Mouse (Mus musculus): ENCODE data around the gene H2-Aa. TPM values are rescaled to one million over a fixed set of nuclear protein-coding genes. Genes with fewer than 3 reads are reported as not detected.
A peak's percentile ranks its signal among the peaks of the same experiment; 100 is the strongest.

H2-Aa gene
- total RNA-seq, 2 experiments from 2014 or later = 1.0 to 3.1 TPM

GRCm38 (mm10) chr17:34280499-34281038, 7.1 kb downstream of the H2-Aa start:
- intact Hi-C loops (cut with DNase I) = no loop called here
- Histone ChIP-seq H3K27ac (no peak overlapping the region), H3K4me3 (no peak overlapping the region)
- DNase-seq (ENCODE audit: extremely low spot score in 1 of 2, low spot score in 2 of 2) = no peak
- TF ChIP-seq CTCF (IDR thresholded peaks at IDR 0.05) = no peak

- DNase-seq (ENCODE audit: extremely low spot score in 1 of 2, low spot score in 2 of 2) = no peak
- intact Hi-C loops (cut with DNase I) = no loop called here
- H3K27ac ChIP-seq = no peak overlapping the region
- TF ChIP-seq CTCF (IDR thresholded peaks at IDR 0.05) = no peak
- no peak overlapping the region for H3K4me3 ChIP-seq
These were observed 15.5 kb downstream of the H2-Aa start for GRCm38 (mm10) chr17:34272102-34272501.

GRCm38 (mm10) chr17:34270940-34271339, 16.7 kb downstream of the H2-Aa start:
- H3K27ac ChIP-seq = no peak overlapping the region
- intact Hi-C loops (cut with DNase I) = no loop called here
- TF ChIP-seq CTCF (IDR thresholded peaks at IDR 0.05) = no peak
- H3K4me3 ChIP-seq = no peak overlapping the region
- DNase-seq (ENCODE audit: extremely low spot score in 1 of 2, low spot score in 2 of 2) = no peak

- no peak for DNase-seq (ENCODE audit: extremely low spot score in 1 of 2, low spot score in 2 of 2)
- Histone ChIP-seq H3K27ac (no peak overlapping the region), H3K4me3 (no peak overlapping the region)
- no peak for TF ChIP-seq CTCF (IDR thresholded peaks at IDR 0.05)
- intact Hi-C loops (cut with DNase I) = no loop called here
These were observed 17.4 kb downstream of the H2-Aa start for GRCm38 (mm10) chr17:34270230-34270629.

GRCm38 (mm10) chr17:34269817-34270216, 17.8 kb downstream of the H2-Aa start:
- intact Hi-C loops (cut with DNase I) = no loop called here
- DNase-seq (ENCODE audit: extremely low spot score in 1 of 2, low spot score in 2 of 2) = no peak
- H3K27ac ChIP-seq = no peak overlapping the region
- no peak for TF ChIP-seq CTCF (IDR thresholded peaks at IDR 0.05)
- no peak overlapping the region for H3K4me3 ChIP-seq

GRCm38 (mm10) chr17:34268748-34269147, 18.9 kb downstream of the H2-Aa start:
- TF ChIP-seq CTCF (IDR thresholded peaks at IDR 0.05) = no peak

GRCm38 (mm10) chr17:34268262-34268661, 19.4 kb downstream of the H2-Aa start:
- Histone ChIP-seq H3K4me3 (no peak overlapping the region), H3K27ac (no peak overlapping the region)
- intact Hi-C loops (cut with DNase I) = no loop called here
- no peak for DNase-seq (ENCODE audit: extremely low spot score in 1 of 2, low spot score in 2 of 2)
- TF ChIP-seq CTCF (IDR thresholded peaks at IDR 0.05) = no peak

More at GRCm38 (mm10) chr17:34268748-34269147, 18.9 kb downstream of the H2-Aa start:
- DNase-seq (ENCODE audit: extremely low spot score in 1 of 2, low spot score in 2 of 2) = no peak
- Histone ChIP-seq H3K27ac (no peak overlapping the region), H3K4me3 (no peak overlapping the region)
- intact Hi-C loops (cut with DNase I) = no loop called here

GRCm38 (mm10) chr17:34264452-34265351, 22.9 kb downstream of the H2-Aa start:
- no peak for TF ChIP-seq CTCF (IDR thresholded peaks at IDR 0.05)
- H3K27ac ChIP-seq = no peak overlapping the region
- H3K4me3 ChIP-seq = peak overlapping the region; percentile 35
- no peak for DNase-seq (ENCODE audit: extremely low spot score in 1 of 2, low spot score in 2 of 2)
- intact Hi-C loops (cut with DNase I) = loop anchor here (5.0 kb wide), 1 partner anchor 43 kb away; the partner anchor contains the start of gene H2-Eb1

- no peak overlapping the region for H3K4me3 ChIP-seq
- H3K27ac ChIP-seq = no peak overlapping the region
- intact Hi-C loops (cut with DNase I) = loop anchor here (5.0 kb wide), 1 partner anchor 43 kb away; the partner anchor contains the start of gene H2-Eb1
- DNase-seq (ENCODE audit: extremely low spot score in 1 of 2, low spot score in 2 of 2) = no peak
- TF ChIP-seq CTCF (IDR thresholded peaks at IDR 0.05) = no peak; the same call in none of the 2 replicates
These were observed 23.7 kb downstream of the H2-Aa start for GRCm38 (mm10) chr17:34263811-34264371.

- no peak for TF ChIP-seq CTCF (IDR thresholded peaks at IDR 0.05)
These were observed 24.6 kb downstream of the H2-Aa start for GRCm38 (mm10) chr17:34263068-34263467.

GRCm38 (mm10) chr17:34261502-34261901, 26.1 kb downstream of the H2-Aa start:
- H3K4me3 ChIP-seq = no peak overlapping the region
- peak; percentile 54 to 57 for DNase-seq (ENCODE audit: extremely low spot score in 1 of 2, low spot score in 2 of 2)
- TF ChIP-seq CTCF (IDR thresholded peaks at IDR 0.05) = no peak
- intact Hi-C loops (cut with DNase I) = loop anchor here (5.0 kb wide), 1 partner anchor 46 kb away; the partner anchor contains the start of gene H2-Eb1
- no peak overlapping the region for H3K27ac ChIP-seq

More at GRCm38 (mm10) chr17:34263068-34263467, 24.6 kb downstream of the H2-Aa start:
- Histone ChIP-seq H3K4me3 (peak overlapping the region; percentile 45), H3K27ac (no peak overlapping the region)
- peak; percentile 65 to 67 for DNase-seq (ENCODE audit: extremely low spot score in 1 of 2, low spot score in 2 of 2)
- intact Hi-C loops (cut with DNase I) = loop anchor here (5.0 kb wide), 1 partner anchor 44 kb away; the partner anchor contains the start of gene H2-Eb1

GRCm38 (mm10) chr17:34260551-34260950, 27.1 kb downstream of the H2-Aa start:
- H3K4me3 ChIP-seq = no peak overlapping the region
- intact Hi-C loops (cut with DNase I) = loop anchor here (5.0 kb wide), 1 partner anchor 47 kb away; the partner anchor contains the start of gene H2-Eb1

More at GRCm38 (mm10) chr17:34260551-34260950, 27.1 kb downstream of the H2-Aa start:
- no peak for TF ChIP-seq CTCF (IDR thresholded peaks at IDR 0.05)
- no peak overlapping the region for H3K27ac ChIP-seq
- DNase-seq (ENCODE audit: extremely low spot score in 1 of 2, low spot score in 2 of 2) = no peak

Data from left cerebral cortex, adult 2 months (tissue).